Mouse (Mus musculus): ENCODE measurements at regions not wholly inside any gene's neighbourhood (a gene's known extent, or its start where the extent isn't known, plus 50 kb on each side); places are given as distances from the start of the nearest gene placed in this dataset.
A peak's percentile ranks its signal among the peaks of the same experiment; 100 is the strongest.

DNA sequence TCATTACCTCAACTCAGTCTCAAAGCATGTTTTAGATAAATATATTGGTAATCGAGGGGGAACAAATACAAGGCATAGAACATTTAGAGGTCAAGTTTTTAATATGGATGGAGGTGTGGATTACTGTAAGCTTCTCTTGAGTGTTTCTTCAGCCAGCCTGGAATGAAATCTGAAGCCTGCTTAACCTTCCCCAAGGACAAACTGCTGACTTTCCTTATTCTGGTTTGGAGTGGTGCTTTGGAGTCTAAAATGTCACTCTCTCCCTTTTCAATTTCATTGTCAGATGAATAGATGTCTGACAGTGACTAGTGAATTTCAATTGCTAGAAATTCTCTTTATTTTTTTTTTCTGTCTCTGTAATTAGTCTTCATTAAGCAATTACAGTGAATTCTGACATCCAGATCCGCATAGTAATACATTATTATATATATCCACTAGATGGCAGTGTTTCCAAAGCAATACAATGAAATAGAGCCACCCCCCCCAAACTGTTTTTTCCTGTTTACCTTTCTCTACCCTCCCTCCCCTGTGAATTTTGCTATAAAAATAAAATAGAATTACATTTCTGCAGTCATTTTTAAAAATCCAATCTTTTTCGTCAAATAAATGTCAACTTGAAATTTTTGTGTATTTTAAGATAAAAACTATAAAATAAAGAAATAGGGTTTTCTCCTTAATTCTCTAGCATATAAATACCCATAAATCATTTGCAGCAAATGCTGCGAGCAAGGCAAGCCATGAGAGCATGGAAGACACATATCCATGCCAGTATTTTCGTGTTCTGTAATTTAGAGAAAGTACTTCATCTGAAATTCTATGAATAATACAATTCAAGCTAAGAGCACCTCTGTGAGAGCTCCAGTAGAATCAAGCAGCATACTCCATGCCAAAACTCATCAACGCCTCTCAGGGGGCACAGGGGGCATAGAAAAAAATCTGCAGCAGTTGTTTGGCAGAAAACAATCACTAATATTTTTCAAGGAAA, 626.2 kb upstream of the Vrk2 start:
- TF ChIP-seq TBP (IDR thresholded peaks at IDR 0.05; ENCODE audit: low read depth, low read length) (no peak), ZC3H11A (IDR thresholded peaks at IDR 0.05; ENCODE audit: low read depth, low read length) (peak; percentile 49), UBTF (IDR thresholded peaks at IDR 0.05; ENCODE audit: borderline replicate concordance, insufficient read depth, low read depth, low read length) (no peak), KAT2A (conservative IDR thresholded peaks at IDR 0.05; ENCODE audit: low read depth, low read length) (no peak), POLR2AphosphoS2 (IDR thresholded peaks at IDR 0.05; ENCODE audit: low read length) (no peak), E2F4 (IDR thresholded peaks at IDR 0.05; ENCODE audit: borderline replicate concordance, low read depth, low read length) (no peak), RCOR1 (IDR thresholded peaks at IDR 0.05; ENCODE audit: low read depth, low read length) (no peak), MAZ (IDR thresholded peaks at IDR 0.05; ENCODE audit: low read depth, low read length) (no peak), CTCF (IDR thresholded peaks at IDR 0.05 in 2 of 3, conservative IDR thresholded peaks at IDR 0.05 in 1 of 3; ENCODE audit: control insufficient read depth in 1 of 3, insufficient read depth in 1 of 3, low read depth in 2 of 3, low read length in 3 of 3, poor library complexity in 1 of 3, severe bottlenecking in 1 of 3) (peak in 2 of 3 experiments; percentile 22 to 58; a peak in 3 of 6 replicates), MYC (IDR thresholded peaks at IDR 0.05; ENCODE audit: low read depth, low read length) (no peak), TCF12 (IDR thresholded peaks at IDR 0.05; ENCODE audit: low read depth, low read length) (no peak), CHD2 (IDR thresholded peaks at IDR 0.05; ENCODE audit: low read length) (no peak), ZKSCAN1 (IDR thresholded peaks at IDR 0.05; ENCODE audit: low read depth, low read length) (no peak)
